Mouse (Mus musculus) 416B (cell line): ENCODE results near the gene Ubtfl1.
"Not testable (repeated sequence)": the region's sequence is repeated elsewhere in the genome, so short reads cannot be mapped to it uniquely, and the experiment has no call there.

ENCODE experiments used
- DNase-seq: peaks from one replicate; pipeline ENCODE4 v3.0.0; 2011; ENCODE audit warnings: low read depth

Ubtfl1 gene

GRCm38 (mm10) chr9:18404118-18404517, at the start of gene Ubtfl1:
TSS of gene Ubtfl1 (plus strand) at chr9:18404418.
- no peak for DNase-seq

DNA sequence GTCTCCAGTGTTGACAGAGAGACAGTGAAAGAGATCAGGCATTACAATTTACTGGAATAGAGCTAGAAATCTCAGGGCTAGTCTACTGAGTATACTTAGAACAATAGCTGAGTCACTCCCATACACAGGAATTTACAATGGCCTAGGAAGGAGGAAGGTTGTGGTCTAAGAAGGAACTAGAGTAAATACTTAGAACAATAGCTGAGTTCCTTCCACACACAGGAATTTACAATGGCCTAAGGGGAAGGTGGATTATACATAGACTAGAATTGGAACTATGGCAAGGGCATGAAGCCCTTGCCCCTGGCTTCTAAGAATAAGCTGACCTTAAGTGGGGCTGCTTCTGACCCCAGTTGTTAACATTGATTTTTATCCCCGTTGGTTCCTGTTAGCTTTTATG, 31.2 kb upstream of the Ubtfl1 start:
- DNase-seq: not testable (repeated sequence)

DNA sequence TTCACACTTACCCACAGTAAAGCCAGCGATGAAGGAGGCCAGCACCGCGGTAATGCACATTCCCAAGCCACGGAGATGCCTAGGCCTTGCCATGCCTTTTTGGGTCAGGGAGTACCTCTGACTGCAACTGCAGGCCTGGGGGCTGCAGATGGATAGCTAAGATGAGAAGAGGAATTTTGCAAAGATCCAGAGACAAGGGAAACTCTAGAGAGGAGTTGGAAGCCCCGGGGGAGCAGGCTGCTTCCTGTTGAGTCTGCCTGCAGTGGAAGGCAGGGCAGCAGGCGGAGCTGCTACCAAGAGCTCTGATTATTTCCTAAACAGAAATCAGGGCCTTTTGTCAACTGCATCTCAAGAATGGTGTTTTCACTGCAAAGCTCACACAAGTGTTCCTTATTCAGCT, 18.4 kb upstream of the Ubtfl1 start:
- DNase-seq: no peak

GRCm38 (mm10) chr9:18399629-18400028, 4.6 kb upstream of the Ubtfl1 start:
- DNase-seq: no peak

DNA sequence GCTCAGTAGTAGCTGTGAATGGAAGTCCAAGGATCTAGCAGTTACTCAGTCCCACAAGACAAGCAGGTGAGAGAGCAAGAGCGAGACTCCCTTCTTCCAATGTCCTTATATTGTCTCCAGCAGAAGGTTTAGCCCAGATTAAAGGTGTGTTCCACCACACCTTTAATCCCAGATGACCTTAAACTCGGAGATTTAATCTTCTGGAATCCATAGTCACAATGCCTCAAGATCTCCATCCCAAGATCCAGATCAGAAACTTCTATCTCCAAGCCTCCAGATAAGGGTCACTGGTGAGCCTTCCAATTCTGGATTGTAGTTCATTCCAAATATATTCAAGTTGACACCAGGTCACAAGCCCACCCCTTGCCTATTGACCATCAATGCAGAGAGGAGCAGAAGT, 1.3 kb upstream of the Ubtfl1 start, which contains the start of gene Naalad2:
Gene Naalad2 (minus strand): TSS at position 101 of the 400 bp plus-strand sequence.
- DNase-seq: not testable (repeated sequence)

DNA sequence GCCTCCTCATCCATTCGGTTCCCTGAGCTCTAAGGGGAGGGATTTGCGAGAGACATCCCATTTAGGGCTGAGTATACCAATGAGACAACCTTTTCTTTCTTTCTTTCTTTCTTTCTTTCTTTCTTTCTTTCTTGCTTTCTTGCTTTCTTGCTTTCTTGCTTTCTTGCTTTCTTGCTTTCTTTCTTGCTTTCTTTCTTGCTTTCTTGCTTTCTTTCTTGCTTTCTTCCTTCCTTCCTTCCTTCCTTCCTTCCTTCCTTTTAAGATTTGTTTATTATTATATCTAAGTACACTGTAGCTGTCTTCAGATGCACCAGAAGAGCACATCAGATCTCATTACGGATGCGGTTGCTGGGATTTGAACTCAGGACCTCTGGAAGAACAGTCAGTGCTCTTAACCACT, 8.2 kb downstream of the Ubtfl1 start:
- not testable (repeated sequence) for DNase-seq

GRCm38 (mm10) chr9:18430354-18430753, 26.1 kb downstream of the Ubtfl1 start, which contains the start of gene Mbd3l2:
TSS of gene Mbd3l2 (plus strand) at chr9:18430654.
- DNase-seq: no peak

GRCm38 (mm10) chr9:18431687-18432086, 27.5 kb downstream of the Ubtfl1 start:
- no peak for DNase-seq

- no peak for DNase-seq
Observed at GRCm38 (mm10) chr9:18456520-18456919, 52.3 kb downstream of the Ubtfl1 start.
